Mouse (Mus musculus): ENCODE results near the gene Gopc.
"Not testable (repeated sequence)": the region's sequence is repeated elsewhere in the genome, so short reads cannot be mapped to it uniquely, and the experiment has no call there.

Gene Gopc

GRCm38 (mm10) chr10:52298568-52298967 lies 83.4 kb downstream of the Gopc start:
- DNase-seq (ENCODE audit: extremely low read depth, low read depth) = not testable (repeated sequence)

GRCm38 (mm10) chr10:52295934-52296333 lies 86.0 kb downstream of the Gopc start:
- no peak for DNase-seq (ENCODE audit: extremely low read depth, low read depth)

- DNase-seq (ENCODE audit: extremely low read depth, low read depth) = no peak
Observed at GRCm38 (mm10) chr10:52293921-52294577, 87.9 kb downstream of the Gopc start.

GRCm38 (mm10) chr10:52292391-52292790 lies 89.5 kb downstream of the Gopc start:
- DNase-seq (ENCODE audit: extremely low read depth, low read depth) = not testable (repeated sequence)

GRCm38 (mm10) chr10:52289261-52289660 lies 92.7 kb downstream of the Gopc start:
- DNase-seq (ENCODE audit: extremely low read depth, low read depth) = no peak

GRCm38 (mm10) chr10:52287852-52288533 lies 93.9 kb downstream of the Gopc start:
- DNase-seq (ENCODE audit: extremely low read depth, low read depth) = no peak
